Mouse (Mus musculus) heart, adult 10 weeks (tissue): ENCODE measurements around the gene Llcfc1. TPM values are rescaled to one million over a fixed set of nuclear protein-coding genes. Genes with fewer than 3 reads are reported as not detected.

Source experiments
- polyA plus RNA-seq: library from polyadenylated mRNA; stranded (reverse); fragments of 350-450 nt; fragmentation: Illumina TruSeq; extraction: RNeasy Lipid Tissue Mini Kit (QIAGEN cat#74804); gene quantifications from one replicate; pipeline ENCODE4 v1.2.3, GENCODE M21; 2014; ENCODE audit warnings: low read depth, low replicate concordance

Llcfc1 gene
- polyA plus RNA-seq = not detected

DNA sequence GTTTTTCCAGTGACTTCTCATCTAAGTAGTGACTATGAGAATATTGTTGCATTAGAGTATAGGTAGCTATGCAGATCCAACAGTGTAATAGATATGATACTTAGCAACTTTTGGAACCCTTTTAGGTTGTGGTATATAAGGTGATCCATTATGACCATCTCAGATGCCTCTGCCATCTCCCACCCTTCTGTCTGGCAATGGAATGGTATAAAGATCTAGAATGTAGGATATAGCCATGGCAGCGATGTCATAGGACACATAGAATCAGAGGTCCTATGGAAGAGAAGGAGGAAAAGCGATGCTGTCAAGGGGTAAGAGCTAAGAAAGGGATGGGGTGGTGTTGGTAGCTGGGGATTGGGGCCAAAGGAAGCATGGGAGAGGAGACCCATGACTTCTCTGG is at the start of gene Llcfc1:
TSS of gene Llcfc1 (plus strand) at position 301 of the 400 bp plus-strand sequence.

GRCm38 (mm10) chr6:41636178-41636577 is 48.1 kb upstream of the Llcfc1 start, which contains the start of gene Trpv6:
Gene Trpv6 (minus strand): TSS chr6:41636405.

DNA sequence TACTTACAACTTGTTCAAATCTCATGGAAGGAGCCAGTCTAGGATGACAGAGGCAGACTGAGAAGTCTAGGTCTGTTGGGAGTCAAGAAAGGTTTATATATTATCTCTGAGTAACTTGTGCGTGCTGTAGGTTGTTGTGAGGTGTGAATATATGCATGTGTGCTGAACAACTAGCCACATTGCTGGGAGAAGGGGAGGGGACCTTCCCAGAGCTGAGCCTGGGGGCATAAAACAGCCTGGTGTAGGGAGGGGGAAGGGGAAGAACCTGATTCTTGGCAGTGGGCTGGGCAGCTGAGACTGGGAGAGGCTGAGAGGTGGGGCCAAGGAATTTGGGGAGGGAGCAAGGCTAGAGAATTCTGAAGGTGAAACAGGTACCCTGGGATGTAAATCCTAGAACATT is 3.6 kb upstream of the Llcfc1 start, which contains the start of gene Trpv5:
TSS of gene Trpv5 (minus strand) at position 101 of the 400 bp plus-strand sequence.

GRCm38 (mm10) chr6:41704123-41704522 is 19.9 kb downstream of the Llcfc1 start, which contains the start of gene Kel:
Gene Kel (minus strand): TSS chr6:41704339.

Other genes starting within 250 kb of the Llcfc1 start
- gene Gm10334, start 238.3 kb upstream of the Llcfc1 start, polyA plus RNA-seq = not detected
- gene Prss1, start 225.5 kb upstream of the Llcfc1 start, polyA plus RNA-seq = not detected
- gene Prss2, start 162.6 kb upstream of the Llcfc1 start, polyA plus RNA-seq = not detected
- gene Ephb6, start 78.9 kb upstream of the Llcfc1 start, polyA plus RNA-seq = 1.6 TPM
- not detected for gene Trpv6, start 48.0 kb upstream of the Llcfc1 start, polyA plus RNA-seq
- gene Trpv5, start 3.7 kb upstream of the Llcfc1 start, polyA plus RNA-seq = not detected
- not detected for gene Kel, start 19.9 kb downstream of the Llcfc1 start, polyA plus RNA-seq
- gene Olfr459, start 90.7 kb downstream of the Llcfc1 start, polyA plus RNA-seq = not detected
- not detected for gene Pip, start 163.1 kb downstream of the Llcfc1 start, polyA plus RNA-seq
- not detected for gene Sval2, start 168.6 kb downstream of the Llcfc1 start, polyA plus RNA-seq